Mouse (Mus musculus): ENCODE measurements at regions not wholly inside any gene's neighbourhood (a gene's known extent, or its start where the extent isn't known, plus 50 kb on each side); places are given as distances from the start of the nearest gene placed in this dataset.

GRCm38 (mm10) chr15:25546185-25546584 is 76.1 kb upstream of the Myo10 start:
- no peak for ATAC-seq (ENCODE audit: insufficient read depth)
- H3K36me3 ChIP-seq (replicated peaks; ENCODE audit: control insufficient read depth, insufficient read depth, low read depth): no peaks in the 10 kb centered on the region
- no peak for DNase-seq (ENCODE audit: low read depth in 3 of 3, low spot score in 3 of 3)
- no peaks in the 10 kb centered on the region for H3K27me3 ChIP-seq (ENCODE audit: control insufficient read depth, insufficient read depth, low read length)
- TF ChIP-seq CTCF (IDR thresholded peaks at IDR 0.05; ENCODE audit: low read depth) (no peak), EP300 (IDR thresholded peaks at IDR 0.05; ENCODE audit: low read depth) (no peak)
- no peak overlapping the region for H3K4me2 ChIP-seq (ENCODE audit: low read depth)
- H3K4me1 ChIP-seq (replicated peaks; ENCODE audit: control insufficient read depth in 2 of 2, insufficient read depth in 2 of 2, low read length in 1 of 2): no peaks in the 10 kb centered on the region
- H3K4me3 ChIP-seq (ENCODE audit: insufficient read depth in 1 of 2, low read depth in 2 of 2, low read length in 2 of 2): no peak overlapping the region
- 12% methylated on average over 4 of the region's 4 CpGs for WGBS (ENCODE audit: insufficient replicate concordance)
- H3K27ac ChIP-seq: no peak overlapping the region
- no peak overlapping the region for H3K9ac ChIP-seq (replicated peaks)
- no peaks in the 10 kb centered on the region for H3K9me3 ChIP-seq (ENCODE audit: control insufficient read depth, low read length)

GRCm38 (mm10) chr15:25550269-25551054 is 71.9 kb upstream of the Myo10 start:
- DNase-seq (ENCODE audit: low read depth in 3 of 3, low spot score in 3 of 3): no peak

GRCm38 (mm10) chr15:25554945-25555344 is 67.4 kb upstream of the Myo10 start:
- no peaks in the 10 kb centered on the region for H3K9me3 ChIP-seq (ENCODE audit: control insufficient read depth, low read length)
- WGBS (ENCODE audit: insufficient replicate concordance): 67% methylated on average over 10 of the region's 10 CpGs
- H3K4me1 ChIP-seq (replicated peaks; ENCODE audit: control insufficient read depth in 2 of 2, insufficient read depth in 2 of 2, low read length in 1 of 2): no peaks in the 10 kb centered on the region
- H3K4me3 ChIP-seq (ENCODE audit: insufficient read depth in 1 of 2, low read depth in 2 of 2, low read length in 2 of 2): no peak overlapping the region
- ATAC-seq (ENCODE audit: insufficient read depth): no peak
- H3K36me3 ChIP-seq (replicated peaks; ENCODE audit: control insufficient read depth, insufficient read depth, low read depth): no peaks in the 10 kb centered on the region
- H3K4me2 ChIP-seq (ENCODE audit: low read depth): no peak overlapping the region
- no peak overlapping the region for H3K27ac ChIP-seq
- H3K27me3 ChIP-seq (ENCODE audit: control insufficient read depth, insufficient read depth, low read length): no peaks in the 10 kb centered on the region
- no peak for TF ChIP-seq CTCF (IDR thresholded peaks at IDR 0.05; ENCODE audit: low read depth)
- no peak for TF ChIP-seq EP300 (IDR thresholded peaks at IDR 0.05; ENCODE audit: low read depth)
- no peak for DNase-seq (ENCODE audit: low read depth in 3 of 3, low spot score in 3 of 3)
- no peak overlapping the region for H3K9ac ChIP-seq (replicated peaks)

More at GRCm38 (mm10) chr15:25550269-25551054, 71.9 kb upstream of the Myo10 start:
- Histone ChIP-seq H3K27me3 (ENCODE audit: control insufficient read depth, insufficient read depth, low read length) (no peaks in the 10 kb centered on the region), H3K36me3 (replicated peaks; ENCODE audit: control insufficient read depth, insufficient read depth, low read depth) (no peaks in the 10 kb centered on the region), H3K9ac (replicated peaks) (no peak overlapping the region), H3K4me1 (replicated peaks; ENCODE audit: control insufficient read depth in 2 of 2, insufficient read depth in 2 of 2, low read length in 1 of 2) (no peaks in the 10 kb centered on the region), H3K4me2 (ENCODE audit: low read depth) (no peak overlapping the region), H3K27ac (no peak overlapping the region), H3K9me3 (ENCODE audit: control insufficient read depth, low read length) (no peaks in the 10 kb centered on the region), H3K4me3 (ENCODE audit: insufficient read depth in 1 of 2, low read depth in 2 of 2, low read length in 2 of 2) (no peak overlapping the region)
- no peak for ATAC-seq (ENCODE audit: insufficient read depth)
- 31% methylated on average over 8 of the region's 8 CpGs for WGBS (ENCODE audit: insufficient replicate concordance)
- TF ChIP-seq CTCF (IDR thresholded peaks at IDR 0.05; ENCODE audit: low read depth): no peak
- no peak for TF ChIP-seq EP300 (IDR thresholded peaks at IDR 0.05; ENCODE audit: low read depth)

- no peak for DNase-seq (ENCODE audit: low read depth in 3 of 3, low spot score in 3 of 3)
- no peaks in the 10 kb centered on the region for H3K9me3 ChIP-seq (ENCODE audit: control insufficient read depth, low read length)
- no peak overlapping the region for H3K4me2 ChIP-seq (ENCODE audit: low read depth)
- ATAC-seq (ENCODE audit: insufficient read depth): no peak
- WGBS (ENCODE audit: insufficient replicate concordance): 40% methylated on average over 2 of the region's 2 CpGs
- H3K4me3 ChIP-seq (ENCODE audit: insufficient read depth in 1 of 2, low read depth in 2 of 2, low read length in 2 of 2): no peak overlapping the region
- no peak overlapping the region for H3K27ac ChIP-seq
- H3K27me3 ChIP-seq (ENCODE audit: control insufficient read depth, insufficient read depth, low read length): no peaks in the 10 kb centered on the region
- no peaks in the 10 kb centered on the region for H3K36me3 ChIP-seq (replicated peaks; ENCODE audit: control insufficient read depth, insufficient read depth, low read depth)
- H3K9ac ChIP-seq (replicated peaks): no peak overlapping the region
- TF ChIP-seq EP300 (IDR thresholded peaks at IDR 0.05; ENCODE audit: low read depth) (no peak), CTCF (IDR thresholded peaks at IDR 0.05; ENCODE audit: low read depth) (no peak)
- H3K4me1 ChIP-seq (replicated peaks; ENCODE audit: control insufficient read depth in 2 of 2, insufficient read depth in 2 of 2, low read length in 1 of 2): no peaks in the 10 kb centered on the region
Measured at GRCm38 (mm10) chr15:25555852-25556251, 66.5 kb upstream of the Myo10 start.

- 72% methylated on average over 8 of the region's 8 CpGs for WGBS (ENCODE audit: insufficient replicate concordance)
- H3K4me1 ChIP-seq (replicated peaks; ENCODE audit: control insufficient read depth in 2 of 2, insufficient read depth in 2 of 2, low read length in 1 of 2): no peaks in the 10 kb centered on the region
- H3K9me3 ChIP-seq (ENCODE audit: control insufficient read depth, low read length): no peaks in the 10 kb centered on the region
- no peak overlapping the region for H3K27ac ChIP-seq
- no peak for DNase-seq (ENCODE audit: low read depth in 3 of 3, low spot score in 3 of 3)
- no peak for TF ChIP-seq CTCF (IDR thresholded peaks at IDR 0.05; ENCODE audit: low read depth)
- TF ChIP-seq EP300 (IDR thresholded peaks at IDR 0.05; ENCODE audit: low read depth): no peak
- no peak overlapping the region for H3K4me3 ChIP-seq (ENCODE audit: insufficient read depth in 1 of 2, low read depth in 2 of 2, low read length in 2 of 2)
- H3K36me3 ChIP-seq (replicated peaks; ENCODE audit: control insufficient read depth, insufficient read depth, low read depth): no peaks in the 10 kb centered on the region
- H3K27me3 ChIP-seq (ENCODE audit: control insufficient read depth, insufficient read depth, low read length): no peaks in the 10 kb centered on the region
- no peak overlapping the region for H3K9ac ChIP-seq (replicated peaks)
- no peak for ATAC-seq (ENCODE audit: insufficient read depth)
- H3K4me2 ChIP-seq (ENCODE audit: low read depth): no peak overlapping the region
Measured at GRCm38 (mm10) chr15:25557566-25557965, 64.8 kb upstream of the Myo10 start.
